ENCODE assay signal across 7 mouse cellular contexts in the genomic region with DNA sequence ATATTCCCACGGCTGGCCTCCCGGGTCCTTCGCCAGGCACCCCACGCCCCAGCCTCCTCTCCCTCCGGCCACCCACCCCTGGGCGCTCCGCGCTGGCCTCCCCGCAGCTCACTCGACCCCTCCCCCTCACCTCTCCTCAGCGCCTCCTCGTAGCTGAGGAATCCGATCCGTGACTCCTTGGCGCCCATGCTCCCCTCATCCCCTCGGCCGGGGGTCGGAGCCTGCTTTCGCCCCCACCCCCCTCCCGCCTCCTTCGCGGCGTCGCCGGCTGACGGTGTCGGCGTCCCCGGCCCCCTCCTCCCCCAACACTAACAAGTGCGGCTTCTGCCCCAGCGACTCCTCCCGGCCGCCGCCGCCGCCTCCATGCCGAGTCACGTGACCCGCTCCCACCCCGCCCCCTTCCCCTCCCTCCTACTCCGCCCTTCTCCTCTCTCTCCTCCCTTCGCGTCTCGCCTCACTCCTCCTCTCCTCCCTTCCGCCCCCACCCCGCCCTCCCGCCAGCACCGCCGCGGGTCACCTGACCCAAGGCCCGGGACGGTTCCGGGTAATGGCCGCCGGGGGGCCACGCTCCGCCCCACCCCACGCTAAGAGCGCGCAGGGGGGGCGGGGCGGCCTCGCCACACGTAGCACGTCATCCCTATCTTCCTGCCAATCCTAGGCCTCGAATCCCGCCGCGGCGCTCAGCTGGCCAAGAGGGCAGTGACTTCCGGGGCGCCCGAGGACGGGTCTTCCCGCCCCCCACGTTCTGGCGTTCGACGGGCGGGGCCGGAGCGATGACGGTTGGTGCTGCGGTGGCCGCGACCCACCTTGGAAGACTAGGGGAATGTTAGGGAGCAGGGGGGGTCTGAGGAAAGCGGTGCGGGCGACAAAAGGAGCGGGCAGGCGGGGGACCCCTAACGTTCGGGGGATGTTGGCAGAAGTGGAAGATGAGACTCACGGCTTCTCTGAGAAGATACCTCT. TPM values are rescaled to one million over a fixed set of nuclear protein-coding genes. Genes with fewer than 3 reads are reported as not detected.
A peak's percentile ranks its signal among the peaks of the same experiment; 100 is the strongest.
DNase-seq lines count a peak whose midpoint lies in the region; ATAC-seq lines count a peak whose summit lies in the region.

TSS of gene Usp32 (minus strand) at position 581 of the 960 bp plus-strand sequence.

- H3K9ac ChIP-seq in intestine, embryonic 15.5 days = peak within 1 kb of the TSS; percentile 76

- DNase-seq in adrenal gland, adult 18-20 months (ENCODE audit: low spot score in 2 of 2) = peak; percentile 92 to 93
- peak; percentile 98 for DNase-seq in embryo, embryonic 11 days
- peak; percentile 97 for DNase-seq in gastrocnemius, postnatal 25 days
- DNase-seq in left cerebral cortex, postnatal 25 days (ENCODE audit: low spot score in 2 of 2) = peak; percentile 97 to 98
- DNase-seq in midbrain, embryonic 10.5 days (ENCODE audit: low spot score) = peak; percentile 99
- peak; percentile 95 for DNase-seq in right cerebral cortex, postnatal 4 days

- peak within 1 kb of the TSS; percentile 76 for H3K4me2 ChIP-seq in intestine, embryonic 15.5 days (replicated peaks)

- H3K27ac ChIP-seq in intestine, embryonic 15.5 days = peak within 1 kb of the TSS; percentile 79
- peak within 1 kb of the TSS; percentile 95 for H3K27ac ChIP-seq in midbrain, embryonic 10.5 days (replicated peaks)

- no peaks in the 10 kb centered on the region for H3K4me1 ChIP-seq in intestine, embryonic 15.5 days (replicated peaks)
- peaks cover 20% of the 10 kb centered on the region for H3K4me1 ChIP-seq in midbrain, embryonic 10.5 days

- WGBS in intestine, embryonic 15.5 days = under 1% methylated on average over 83 of the region's 94 CpGs
- 1% methylated on average over 93 of the region's 94 CpGs for WGBS in midbrain, embryonic 10.5 days

- H3K9me3 ChIP-seq in intestine, embryonic 15.5 days = no peaks in the 10 kb centered on the region
- no peaks in the 10 kb centered on the region for H3K9me3 ChIP-seq in midbrain, embryonic 10.5 days (replicated peaks)

- H3K36me3 ChIP-seq in intestine, embryonic 15.5 days = no peaks in the 10 kb centered on the region
- no peaks in the 10 kb centered on the region for H3K36me3 ChIP-seq in midbrain, embryonic 10.5 days

- peak; percentile 99 for ATAC-seq in intestine, embryonic 15.5 days

- H3K27me3 ChIP-seq in intestine, embryonic 15.5 days (replicated peaks) = no peaks in the 10 kb centered on the region
- no peaks in the 10 kb centered on the region for H3K27me3 ChIP-seq in midbrain, embryonic 10.5 days (ENCODE audit: low read depth, poor library complexity, severe bottlenecking)

- peak within 1 kb of the TSS; percentile 90 for H3K4me3 ChIP-seq in intestine, embryonic 15.5 days (replicated peaks)
- peak within 1 kb of the TSS; percentile 94 for H3K4me3 ChIP-seq in midbrain, embryonic 10.5 days

- intact Hi-C loops in left cerebral cortex, postnatal 25 days (cut with DNase I) = loop anchor here (1.0 to 5.0 kb wide), 3 partner anchors 94 to 268 kb away; partner anchors contain the start of genes Ggnbp2 and Ppm1d

RNA-seq across cellular contexts. Expression of gene Usp32, which starts in this region (rescaled TPM):
- 10 to 100 TPM; 30.8 to 44.2 TPM for total RNA-seq in adrenal gland, adult 18-20 months (2021)
- total RNA-seq in gastrocnemius, postnatal 25 days (2021) = 1 to 10 TPM; 9.2 to 9.4 TPM
- 3.4 and 4.3 TPM in 2 replicates for polyA plus RNA-seq in intestine, embryonic 15.5 days (2015; fragmentation: Nextera tagmentation; extraction: Ambion mirVana)
- total RNA-seq in left cerebral cortex, postnatal 25 days (2021) = 100 to 1,000 TPM; 115 to 120 TPM
- polyA plus RNA-seq in midbrain, embryonic 10.5 days (2016; fragmentation: Nextera tagmentation; extraction: Ambion mirVana) = 4.3 and 5.1 TPM in 2 replicates

Comparison
In these comparisons a context has a peak if more than half of its experiments do, and no peak if none do; other contexts are left out.
1. Peak in every context shown above with its lines: DNase-seq, ATAC-seq, H3K4me3 ChIP-seq and H3K27ac ChIP-seq.